Mouse (Mus musculus) stomach, postnatal 0 days (tissue): ENCODE data around the gene Acmsd.

ENCODE experiments used
- CTCF ChIP-seq: IDR thresholded peaks from 2 replicates; pipeline ENCODE4 v1.5.1; 2016; ENCODE audit warnings: antibody characterized with exemption, low read depth, mild to moderate bottlenecking, moderate library complexity
- EP300 ChIP-seq: optimal IDR thresholded peaks from 2 replicates; pipeline ENCODE3; 2016; ENCODE audit warnings: antibody characterized with exemption

GRCm38 (mm10) chr1:127731086-127731485, 1.9 kb downstream of the Acmsd start:
- TF ChIP-seq CTCF (no peak), EP300 (no peak)
